Mouse (Mus musculus): ENCODE data around the gene 1700042G07Rik. TPM values are rescaled to one million over a fixed set of nuclear protein-coding genes. Genes with fewer than 3 reads are reported as not detected.

1700042G07Rik gene
- polyA plus RNA-seq, 1 experiment from 2014 or later: not detected

GRCm38 (mm10) chr4:116221140-116221851 lies 48.1 kb downstream of the 1700042G07Rik start, which contains the start of gene Pik3r3:
Gene Pik3r3, plus strand, starts transcription at chr4:116221618.
- Histone ChIP-seq H3K9ac (replicated peaks; ENCODE audit: low read depth, low read length) (peak within 1 kb of the TSS; percentile 70), H3K9me3 (ENCODE audit: control insufficient read depth, low read depth, low read length) (no peaks in the 10 kb centered on the region), H3K4me3 (ENCODE audit: low read depth, low read length) (peak within 1 kb of the TSS; percentile 73), H3K4me2 (replicated peaks; ENCODE audit: low read depth, low read length) (peak within 1 kb of the TSS; percentile 63), H3K27me3 (ENCODE audit: control insufficient read depth, insufficient read depth, low read length) (no peaks in the 10 kb centered on the region), H3K4me1 (ENCODE audit: control insufficient read depth, insufficient read depth, low read length) (peaks cover 3% of the 10 kb centered on the region; the same call in 1 of the 2 replicates), H3K36me3 (ENCODE audit: control insufficient read depth, insufficient read depth, low read length) (no peaks in the 10 kb centered on the region), H3K27ac (ENCODE audit: low read length) (peak within 1 kb of the TSS; percentile 98)
- under 1% methylated on average over 52 of the region's 53 CpGs for WGBS
- ATAC-seq (ENCODE audit: insufficient number of reproducible peaks, insufficient read depth, low FRiP score, low read depth): peak; percentile 100

- WGBS: under 1% methylated on average over 23 of the region's 23 CpGs
These were observed 49.0 kb downstream of the 1700042G07Rik start for GRCm38 (mm10) chr4:116221996-116222842.

GRCm38 (mm10) chr4:116222843-116223119 lies 49.6 kb downstream of the 1700042G07Rik start:
- Histone ChIP-seq H3K27me3 (ENCODE audit: control insufficient read depth, insufficient read depth, low read length) (no peaks in the 10 kb centered on the region), H3K9me3 (ENCODE audit: control insufficient read depth, low read depth, low read length) (no peaks in the 10 kb centered on the region), H3K36me3 (ENCODE audit: control insufficient read depth, insufficient read depth, low read length) (no peaks in the 10 kb centered on the region), H3K4me3 (ENCODE audit: low read depth, low read length) (peak overlapping the region; percentile 62), H3K4me1 (ENCODE audit: control insufficient read depth, insufficient read depth, low read length) (peaks cover 3% of the 10 kb centered on the region; the same call in 1 of the 2 replicates), H3K27ac (ENCODE audit: low read length) (no peak overlapping the region), H3K9ac (replicated peaks; ENCODE audit: low read depth, low read length) (peak overlapping the region; percentile 70), H3K4me2 (replicated peaks; ENCODE audit: low read depth, low read length) (peak overlapping the region; percentile 50)
- ATAC-seq (ENCODE audit: insufficient number of reproducible peaks, insufficient read depth, low FRiP score, low read depth): no peak
- WGBS: 5% methylated on average over 6 of the region's 6 CpGs

More at GRCm38 (mm10) chr4:116221996-116222842, 49.0 kb downstream of the 1700042G07Rik start:
- peak overlapping the region; percentile 70 for H3K9ac ChIP-seq (replicated peaks; ENCODE audit: low read depth, low read length)
- H3K36me3 ChIP-seq (ENCODE audit: control insufficient read depth, insufficient read depth, low read length): no peaks in the 10 kb centered on the region
- H3K27me3 ChIP-seq (ENCODE audit: control insufficient read depth, insufficient read depth, low read length): no peaks in the 10 kb centered on the region
- no peak for ATAC-seq (ENCODE audit: insufficient number of reproducible peaks, insufficient read depth, low FRiP score, low read depth)
- H3K9me3 ChIP-seq (ENCODE audit: control insufficient read depth, low read depth, low read length): no peaks in the 10 kb centered on the region
- H3K4me3 ChIP-seq (ENCODE audit: low read depth, low read length): peak overlapping the region; percentile 62
- H3K4me1 ChIP-seq (ENCODE audit: control insufficient read depth, insufficient read depth, low read length): peaks cover 3% of the 10 kb centered on the region; the same call in 1 of the 2 replicates
- peak overlapping the region; percentile 50 for H3K4me2 ChIP-seq (replicated peaks; ENCODE audit: low read depth, low read length)
- peak overlapping the region; percentile 98 for H3K27ac ChIP-seq (ENCODE audit: low read length)

Other genes with a start within 250 kb of the 1700042G07Rik start
- gene Dmbx1, start 233.4 kb upstream of the 1700042G07Rik start, polyA plus RNA-seq (2014; fragmentation: Nextera tagmentation; extraction: Ambion mirVana): not detected in 2 replicates
- gene Faah, start 155.4 kb upstream of the 1700042G07Rik start, polyA plus RNA-seq (2014; fragmentation: Nextera tagmentation; extraction: Ambion mirVana): 8.3 and 8.5 TPM in 2 replicates
- gene Nsun4, start 119.5 kb upstream of the 1700042G07Rik start, polyA plus RNA-seq (2014; fragmentation: Nextera tagmentation; extraction: Ambion mirVana): 22.3 and 23.4 TPM in 2 replicates
- 520 and 565 TPM in 2 replicates for gene Uqcrh, start 98.3 kb upstream of the 1700042G07Rik start, polyA plus RNA-seq (2014; fragmentation: Nextera tagmentation; extraction: Ambion mirVana)
- 70.9 and 73.6 TPM in 2 replicates for gene Lrrc41, start 98.1 kb upstream of the 1700042G07Rik start, polyA plus RNA-seq (2014; fragmentation: Nextera tagmentation; extraction: Ambion mirVana)
- gene Rad54l, start 49.7 kb upstream of the 1700042G07Rik start, polyA plus RNA-seq (2014; fragmentation: Nextera tagmentation; extraction: Ambion mirVana): 30.9 and 31.0 TPM in 2 replicates
- 56.5 and 61.7 TPM in 2 replicates for gene Pomgnt1, start 49.5 kb upstream of the 1700042G07Rik start, polyA plus RNA-seq (2014; fragmentation: Nextera tagmentation; extraction: Ambion mirVana)
- gene Lurap1, start 22.0 kb upstream of the 1700042G07Rik start, polyA plus RNA-seq (2014; fragmentation: Nextera tagmentation; extraction: Ambion mirVana): 3.0 and 3.5 TPM in 2 replicates
- 50.2 and 51.7 TPM in 2 replicates for gene Tspan1, start 5.8 kb upstream of the 1700042G07Rik start, polyA plus RNA-seq (2014; fragmentation: Nextera tagmentation; extraction: Ambion mirVana)
- gene Gm49337, start within 50 bp of the 1700042G07Rik start, polyA plus RNA-seq (2014; fragmentation: Nextera tagmentation; extraction: Ambion mirVana): not detected in 2 replicates
- gene Pik3r3, start 48.2 kb downstream of the 1700042G07Rik start, polyA plus RNA-seq (2014; fragmentation: Nextera tagmentation; extraction: Ambion mirVana): 21.6 and 24.6 TPM in 2 replicates

All from stomach, embryonic 14.5 days (tissue).